Mouse (Mus musculus) right cerebral cortex, postnatal 10 days (tissue): ENCODE measurements around the gene Taz.

Source experiments
- DNase-seq, 2 experiments: peaks; one replicate each; pipeline ENCODE4 v3.0.0; 2021; ENCODE audit warnings: low spot score in 2 of 2

The Taz gene

DNA sequence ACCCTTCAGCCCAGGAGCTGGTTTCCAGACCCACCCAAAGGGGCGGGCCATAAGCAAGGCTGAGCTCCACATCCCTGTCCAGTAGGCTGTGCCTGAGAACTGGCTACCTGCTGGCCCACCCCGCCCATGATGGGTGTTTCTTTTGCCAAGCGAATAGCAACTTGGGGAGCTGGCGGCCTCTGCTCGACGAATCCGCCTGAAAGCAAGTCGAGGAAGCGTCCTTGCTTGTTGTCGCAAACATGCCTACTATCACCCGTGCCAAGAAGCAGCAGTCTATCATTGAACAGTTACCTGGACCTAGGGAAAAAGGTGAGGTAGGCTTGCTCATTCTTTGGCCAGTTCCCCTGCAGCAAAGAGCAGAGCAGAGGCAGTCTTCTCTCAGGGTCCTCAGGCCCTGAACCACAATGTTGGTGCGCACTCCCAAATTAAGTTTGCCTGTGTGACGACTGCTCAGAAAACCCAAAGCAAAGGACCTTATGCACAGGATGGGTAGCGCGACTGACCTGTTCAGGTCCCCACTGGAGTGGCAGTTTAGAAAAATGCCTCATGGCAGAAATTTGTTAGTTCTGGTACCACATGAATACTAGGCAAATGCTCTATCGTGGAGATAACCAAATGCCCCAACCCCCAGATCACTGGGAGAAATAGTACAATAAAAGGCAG lies at the start of gene Taz, which contains the start of gene Dnase1l1:
TSS of gene Taz (plus strand) at position 181 of the 663 bp plus-strand sequence.
TSS of gene Dnase1l1 (minus strand) at position 606 of the 663 bp plus-strand sequence.
- DNase-seq = peak; percentile 61 to 69

DNA sequence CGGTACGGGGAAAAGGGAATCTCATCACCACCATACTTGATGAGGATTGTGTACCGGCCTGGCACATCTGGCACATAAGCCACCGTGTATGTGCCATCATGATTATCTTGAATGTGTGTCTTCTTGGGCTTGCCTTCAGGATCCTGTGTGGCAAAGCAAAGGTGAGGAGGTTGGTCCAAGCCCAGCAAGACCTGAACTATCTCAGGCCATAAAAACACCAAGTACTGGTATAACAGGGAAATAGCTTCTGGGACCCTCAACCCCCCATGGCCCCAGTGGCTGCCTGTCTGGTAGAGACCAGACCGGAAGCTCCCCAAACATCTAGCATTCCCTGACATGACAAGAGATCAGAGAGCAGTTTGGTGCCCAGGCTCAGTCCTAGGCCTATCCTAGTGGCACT lies 48.5 kb upstream of the Taz start:
- DNase-seq = no peak

DNA sequence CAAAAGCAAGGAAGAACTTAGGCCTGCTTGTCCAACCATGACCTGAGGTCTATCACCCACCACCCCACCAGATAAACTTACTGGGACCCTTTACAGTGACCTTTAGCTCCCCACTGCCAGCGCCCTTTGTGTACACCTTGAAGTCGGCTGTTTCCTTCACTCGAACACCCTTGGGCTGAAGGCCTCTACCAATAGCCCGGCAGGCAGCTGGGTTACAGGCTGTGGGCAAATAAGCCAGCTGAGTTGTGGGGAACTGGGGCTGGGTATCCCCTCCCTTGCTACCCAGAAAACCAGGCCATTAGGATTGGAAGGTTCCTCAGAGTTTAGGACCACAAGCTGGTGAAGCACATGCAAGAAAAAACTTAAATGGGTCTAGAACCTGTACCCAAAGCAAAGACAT lies 41.4 kb upstream of the Taz start:
- no peak for DNase-seq

DNA sequence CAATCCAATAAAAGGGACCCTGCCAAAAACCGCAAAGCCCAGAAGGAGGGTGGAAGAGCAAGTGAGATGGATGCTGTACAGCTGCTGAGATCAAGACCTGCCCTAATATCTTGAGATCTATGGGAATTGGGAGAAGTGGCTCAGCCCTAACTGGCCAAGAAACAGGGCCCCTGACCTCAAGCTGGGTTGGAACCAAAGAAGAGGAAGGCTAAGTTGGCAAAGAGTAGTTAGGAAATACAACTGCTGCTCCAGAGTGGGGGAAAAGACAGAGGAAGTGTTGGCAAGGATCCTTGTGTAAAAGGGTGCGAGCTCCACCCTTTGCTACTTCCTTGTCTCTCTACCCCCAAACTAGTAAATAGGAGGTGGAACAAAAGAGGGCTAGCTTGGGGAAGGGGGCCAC lies 38.3 kb upstream of the Taz start:
- no peak for DNase-seq

GRCm38 (mm10) chrX:74243807-74244206 lies 37.9 kb upstream of the Taz start:
- DNase-seq = peak in 1 of 2 experiments; percentile 33

- DNase-seq = peak; percentile 39 to 70
These were observed 37.1 kb upstream of the Taz start for GRCm38 (mm10) chrX:74244614-74245083.

DNA sequence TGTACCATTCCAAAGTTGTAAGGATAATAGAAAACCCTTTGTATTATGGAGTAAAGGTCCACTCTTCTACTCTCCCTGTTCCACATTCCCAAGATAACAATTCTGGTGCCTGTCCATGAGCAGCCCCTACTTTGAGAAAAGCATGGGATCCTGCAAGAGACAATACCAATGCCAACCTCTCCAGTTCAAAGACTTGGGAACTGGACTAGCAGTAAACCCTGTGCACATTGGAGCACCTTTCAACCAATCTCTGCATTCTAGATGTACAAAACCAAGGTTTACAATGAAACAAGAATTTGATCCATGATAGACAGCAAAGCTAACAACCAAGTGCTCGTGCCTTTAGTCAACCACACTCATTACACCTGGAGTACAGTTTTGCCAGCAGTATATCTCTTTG lies 36.6 kb upstream of the Taz start:
- no peak for DNase-seq

- DNase-seq = peak; percentile 83 to 84
These were observed 36.0 kb upstream of the Taz start for GRCm38 (mm10) chrX:74245687-74246086.

- DNase-seq = peak; percentile 92 to 95
These were observed 35.5 kb upstream of the Taz start for GRCm38 (mm10) chrX:74246213-74246681.

- DNase-seq = no peak
These were observed 35.0 kb upstream of the Taz start for GRCm38 (mm10) chrX:74246693-74247092.

DNA sequence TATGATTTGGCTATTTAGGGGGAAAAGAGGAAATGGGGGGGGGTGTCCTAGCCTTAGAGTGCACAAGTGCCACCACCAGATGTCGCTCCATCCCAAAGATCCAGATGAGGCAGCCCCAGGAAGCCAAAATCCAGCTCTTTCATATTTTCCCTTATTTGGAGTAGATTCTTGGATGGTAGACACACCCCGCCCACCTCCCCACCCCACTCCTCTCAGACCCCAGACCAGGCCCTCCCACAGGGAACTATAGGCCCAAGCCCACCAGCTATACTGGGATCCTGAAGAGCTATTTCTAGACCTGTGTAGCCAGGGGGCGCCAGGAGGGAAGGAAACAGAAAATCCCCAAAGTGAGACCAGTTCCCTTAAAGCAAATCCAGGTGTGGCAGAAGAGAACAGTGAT lies 33.1 kb upstream of the Taz start:
- peak in 1 of 2 experiments; percentile 63 for DNase-seq

- peak; percentile 67 to 75 for DNase-seq
These were observed 32.1 kb upstream of the Taz start, which contains the start of gene Flna for GRCm38 (mm10) chrX:74249615-74250014. Gene Flna (minus strand): TSS chrX:74249820.

- peak; percentile 92 to 94 for DNase-seq
These were observed 27.4 kb upstream of the Taz start, which contains the start of gene Emd for GRCm38 (mm10) chrX:74254153-74254887. Gene Emd (plus strand): TSS chrX:74254687.

- no peak for DNase-seq
These were observed 26.7 kb upstream of the Taz start for GRCm38 (mm10) chrX:74254888-74255565.

DNA sequence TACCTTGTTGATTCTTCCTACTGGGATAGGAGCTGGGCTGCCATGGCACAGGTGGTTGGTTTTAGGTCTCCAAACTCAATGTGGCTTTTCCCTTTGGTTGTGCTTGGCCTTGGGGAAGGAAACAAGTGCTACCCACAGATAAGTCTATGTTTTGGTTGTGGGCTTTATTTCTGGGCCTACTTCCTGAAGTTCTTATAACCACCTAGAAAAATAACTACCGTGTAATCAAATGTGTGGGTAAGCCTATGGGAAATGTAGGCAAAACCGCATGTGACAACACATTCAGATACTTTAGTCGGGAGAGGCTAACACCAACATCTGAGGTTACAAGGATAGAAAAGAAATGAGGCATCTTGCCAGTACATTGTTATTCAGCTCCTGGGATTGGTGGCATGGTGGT lies 24.0 kb upstream of the Taz start:
- no peak for DNase-seq

DNA sequence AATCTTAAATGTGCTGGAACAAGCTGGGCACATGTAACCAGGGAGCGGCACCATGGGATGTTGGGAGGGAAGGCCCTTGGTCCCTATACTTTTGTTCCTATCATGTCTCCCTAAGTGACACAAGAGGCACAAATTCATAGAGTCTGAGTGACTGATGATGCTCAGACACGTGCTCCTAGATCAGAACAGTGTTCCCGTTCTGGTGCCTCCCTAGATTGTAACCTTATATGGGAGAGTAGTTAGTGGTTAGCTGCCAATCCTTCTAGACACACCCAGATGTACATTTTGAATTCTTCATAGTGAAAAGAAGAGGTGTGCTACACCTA lies 12.0 kb upstream of the Taz start:
- no peak for DNase-seq

- peak; percentile 95 to 96 for DNase-seq
These were observed 11.4 kb upstream of the Taz start, which contains the start of gene Rpl10 for GRCm38 (mm10) chrX:74270062-74270901. Gene Rpl10 (plus strand): TSS chrX:74270812.

GRCm38 (mm10) chrX:74270902-74271551 lies 10.7 kb upstream of the Taz start:
- DNase-seq = no peak

DNA sequence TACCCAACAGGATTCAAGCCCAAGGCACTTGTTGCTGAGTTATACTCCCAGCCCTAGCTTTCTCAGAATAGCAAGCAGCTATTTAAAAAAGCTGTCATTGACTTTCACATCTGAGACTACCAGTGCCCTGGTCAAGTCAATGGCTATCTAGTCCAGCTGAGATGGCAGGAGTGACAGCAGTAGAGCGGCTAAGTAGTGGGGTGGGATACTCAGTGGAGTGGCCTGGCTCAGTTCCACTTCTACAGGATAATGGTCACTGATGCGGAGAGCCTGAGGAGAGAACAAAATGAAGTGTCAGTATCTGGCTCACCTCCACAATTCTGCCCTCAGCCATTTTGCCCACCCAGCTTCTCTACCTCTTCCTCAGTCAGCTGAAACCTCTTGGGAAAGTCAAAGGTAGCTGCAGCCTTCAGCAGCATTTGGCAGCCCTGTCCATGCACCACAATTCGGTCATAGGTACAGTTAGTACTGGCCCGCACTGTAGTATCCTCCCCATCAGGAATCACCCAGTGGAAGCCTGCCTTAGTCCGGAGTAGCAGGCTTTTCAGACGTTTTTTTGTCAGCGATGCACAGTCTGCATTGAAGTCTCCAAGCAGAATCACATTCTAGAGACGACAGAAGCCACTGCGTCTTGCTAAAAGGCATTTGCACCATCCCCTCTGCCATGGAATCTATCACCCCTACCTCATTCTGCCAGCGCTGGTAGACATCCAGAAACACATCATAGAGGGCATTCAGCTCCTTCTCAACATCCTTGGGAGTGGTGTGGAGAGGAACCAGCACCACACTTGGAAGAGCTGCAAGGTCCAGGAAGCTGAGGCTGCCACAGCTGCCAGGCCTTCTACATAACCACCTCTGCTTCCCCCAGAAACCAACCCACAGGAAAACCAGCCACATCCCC lies 8.0 kb upstream of the Taz start:
- DNase-seq = no peak

DNA sequence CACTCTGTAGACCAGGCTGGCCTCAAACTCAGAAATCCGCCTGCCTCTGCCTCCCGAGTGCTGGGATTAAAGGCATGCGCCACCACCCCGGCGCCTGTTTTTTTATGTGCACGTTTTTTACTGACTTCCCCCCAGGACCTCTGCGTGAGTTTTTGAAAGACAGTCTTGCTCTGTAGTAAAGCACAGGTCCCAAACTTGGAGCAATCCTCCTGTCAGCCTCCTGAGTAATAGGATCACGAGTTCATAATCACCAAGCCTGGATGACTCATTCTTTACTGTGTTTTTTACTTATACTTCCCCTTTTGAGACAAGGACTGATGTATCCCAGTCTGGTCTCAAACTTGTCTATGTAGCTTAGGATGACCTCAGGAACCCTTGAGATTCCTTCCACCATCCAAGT lies 3.8 kb upstream of the Taz start:
- no peak for DNase-seq
